Mouse (Mus musculus): Measurements from ENCODE around the gene Ddx41. TPM values are rescaled to one million over a fixed set of nuclear protein-coding genes. Genes with fewer than 3 reads are reported as not detected.

The Ddx41 gene
- polyA plus RNA-seq, 1 experiment from 2014 or later, result 24.2 TPM

- peak; percentile 38; the same call in 1 of the 2 replicates for ATAC-seq (ENCODE audit: low FRiP score, low TSS enrichment)
- Histone ChIP-seq H3K27me3 (ENCODE audit: control insufficient read depth, insufficient read depth, low read length) (no peaks in the 10 kb centered on the region), H3K9ac (ENCODE audit: low read length) (no peak overlapping the region), H3K36me3 (ENCODE audit: control insufficient read depth, insufficient read depth, low read length) (peaks cover 28% of the 10 kb centered on the region), H3K4me3 (ENCODE audit: low read depth, low read length) (no peak overlapping the region), H3K4me2 (replicated peaks; ENCODE audit: low read depth) (no peak overlapping the region), H3K27ac (replicated peaks) (no peak overlapping the region), H3K9me3 (ENCODE audit: control insufficient read depth, low read length) (no peaks in the 10 kb centered on the region), H3K4me1 (replicated peaks; ENCODE audit: control insufficient read depth, insufficient read depth) (no peaks in the 10 kb centered on the region)
- 80% methylated on average over 5 of the region's 5 CpGs for WGBS
- no peak for DNase-seq (ENCODE audit: low spot score)
- TF ChIP-seq CTCF (IDR thresholded peaks at IDR 0.05; ENCODE audit: low read depth), result no peak
- TF ChIP-seq EP300 (optimal IDR thresholded peaks at IDR 0.05), result no peak
These were observed 12.0 kb upstream of the Ddx41 start for GRCm38 (mm10) chr13:55548426-55548825.

GRCm38 (mm10) chr13:55547916-55548315, 11.5 kb upstream of the Ddx41 start:
- peaks cover 31% of the 10 kb centered on the region for H3K36me3 ChIP-seq (ENCODE audit: control insufficient read depth, insufficient read depth, low read length)
- H3K27ac ChIP-seq (replicated peaks), result no peak overlapping the region
- no peaks in the 10 kb centered on the region for H3K4me1 ChIP-seq (replicated peaks; ENCODE audit: control insufficient read depth, insufficient read depth)
- H3K9ac ChIP-seq (ENCODE audit: low read length), result no peak overlapping the region
- ATAC-seq (ENCODE audit: low FRiP score, low TSS enrichment), result no peak
- TF ChIP-seq CTCF (IDR thresholded peaks at IDR 0.05; ENCODE audit: low read depth) (no peak), EP300 (optimal IDR thresholded peaks at IDR 0.05) (no peak)
- H3K9me3 ChIP-seq (ENCODE audit: control insufficient read depth, low read length), result no peaks in the 10 kb centered on the region
- no peak for DNase-seq (ENCODE audit: low spot score)
- no peaks in the 10 kb centered on the region for H3K27me3 ChIP-seq (ENCODE audit: control insufficient read depth, insufficient read depth, low read length)
- no peak overlapping the region for H3K4me2 ChIP-seq (replicated peaks; ENCODE audit: low read depth)
- WGBS, result 93% methylated on average over 2 of the region's 2 CpGs
- no peak overlapping the region for H3K4me3 ChIP-seq (ENCODE audit: low read depth, low read length)

- DNase-seq (ENCODE audit: low spot score), result no peak
- TF ChIP-seq EP300 (optimal IDR thresholded peaks at IDR 0.05) (no peak), CTCF (IDR thresholded peaks at IDR 0.05; ENCODE audit: low read depth) (no peak)
- Histone ChIP-seq H3K9me3 (ENCODE audit: control insufficient read depth, low read length) (no peaks in the 10 kb centered on the region), H3K36me3 (ENCODE audit: control insufficient read depth, insufficient read depth, low read length) (peaks cover 39% of the 10 kb centered on the region), H3K4me3 (ENCODE audit: low read depth, low read length) (no peak overlapping the region), H3K27me3 (ENCODE audit: control insufficient read depth, insufficient read depth, low read length) (no peaks in the 10 kb centered on the region), H3K27ac (replicated peaks) (no peak overlapping the region), H3K9ac (ENCODE audit: low read length) (no peak overlapping the region), H3K4me2 (replicated peaks; ENCODE audit: low read depth) (no peak overlapping the region), H3K4me1 (replicated peaks; ENCODE audit: control insufficient read depth, insufficient read depth) (no peaks in the 10 kb centered on the region)
- no peak for ATAC-seq (ENCODE audit: low FRiP score, low TSS enrichment)
- 92% methylated on average over 6 of the region's 6 CpGs for WGBS
These were observed 8.3 kb upstream of the Ddx41 start for GRCm38 (mm10) chr13:55544792-55545191.

GRCm38 (mm10) chr13:55543447-55543846, 7.0 kb upstream of the Ddx41 start:
- H3K4me1 ChIP-seq (replicated peaks; ENCODE audit: control insufficient read depth, insufficient read depth), result no peaks in the 10 kb centered on the region
- no peaks in the 10 kb centered on the region for H3K27me3 ChIP-seq (ENCODE audit: control insufficient read depth, insufficient read depth, low read length)
- peaks cover 34% of the 10 kb centered on the region for H3K36me3 ChIP-seq (ENCODE audit: control insufficient read depth, insufficient read depth, low read length)
- 84% methylated on average over 8 of the region's 8 CpGs for WGBS
- DNase-seq (ENCODE audit: low spot score), result no peak
- no peak for TF ChIP-seq CTCF (IDR thresholded peaks at IDR 0.05; ENCODE audit: low read depth)
- TF ChIP-seq EP300 (optimal IDR thresholded peaks at IDR 0.05), result no peak
- H3K9me3 ChIP-seq (ENCODE audit: control insufficient read depth, low read length), result no peaks in the 10 kb centered on the region
- no peak overlapping the region for H3K4me2 ChIP-seq (replicated peaks; ENCODE audit: low read depth)
- no peak for ATAC-seq (ENCODE audit: low FRiP score, low TSS enrichment)
- H3K4me3 ChIP-seq (ENCODE audit: low read depth, low read length), result no peak overlapping the region
- H3K9ac ChIP-seq (ENCODE audit: low read length), result no peak overlapping the region
- H3K27ac ChIP-seq (replicated peaks), result no peak overlapping the region

GRCm38 (mm10) chr13:55542891-55543290, 6.4 kb upstream of the Ddx41 start:
- DNase-seq (ENCODE audit: low spot score) (no peak), ATAC-seq (ENCODE audit: low FRiP score, low TSS enrichment) (no peak)
- Histone ChIP-seq H3K4me1 (replicated peaks; ENCODE audit: control insufficient read depth, insufficient read depth) (no peaks in the 10 kb centered on the region), H3K9me3 (ENCODE audit: control insufficient read depth, low read length) (no peaks in the 10 kb centered on the region), H3K9ac (ENCODE audit: low read length) (no peak overlapping the region), H3K27me3 (ENCODE audit: control insufficient read depth, insufficient read depth, low read length) (no peaks in the 10 kb centered on the region), H3K27ac (replicated peaks) (no peak overlapping the region), H3K4me2 (replicated peaks; ENCODE audit: low read depth) (no peak overlapping the region), H3K36me3 (ENCODE audit: control insufficient read depth, insufficient read depth, low read length) (peaks cover 34% of the 10 kb centered on the region), H3K4me3 (ENCODE audit: low read depth, low read length) (no peak overlapping the region)
- WGBS, result 96% methylated on average over 4 of the region's 4 CpGs
- TF ChIP-seq EP300 (optimal IDR thresholded peaks at IDR 0.05), result no peak

- 88% methylated on average over 2 of the region's 2 CpGs for WGBS
- no peak overlapping the region for H3K9ac ChIP-seq (ENCODE audit: low read length)
- no peak overlapping the region for H3K27ac ChIP-seq (replicated peaks)
- TF ChIP-seq EP300 (optimal IDR thresholded peaks at IDR 0.05) (no peak), CTCF (IDR thresholded peaks at IDR 0.05; ENCODE audit: low read depth) (no peak)
- no peaks in the 10 kb centered on the region for H3K9me3 ChIP-seq (ENCODE audit: control insufficient read depth, low read length)
- no peaks in the 10 kb centered on the region for H3K4me1 ChIP-seq (replicated peaks; ENCODE audit: control insufficient read depth, insufficient read depth)
- H3K4me2 ChIP-seq (replicated peaks; ENCODE audit: low read depth), result no peak overlapping the region
- peaks cover 34% of the 10 kb centered on the region for H3K36me3 ChIP-seq (ENCODE audit: control insufficient read depth, insufficient read depth, low read length)
- DNase-seq (ENCODE audit: low spot score) (no peak), ATAC-seq (ENCODE audit: low FRiP score, low TSS enrichment) (no peak)
- no peak overlapping the region for H3K4me3 ChIP-seq (ENCODE audit: low read depth, low read length)
- H3K27me3 ChIP-seq (ENCODE audit: control insufficient read depth, insufficient read depth, low read length), result no peaks in the 10 kb centered on the region
These were observed 4.5 kb upstream of the Ddx41 start for GRCm38 (mm10) chr13:55540933-55541332.

Measured in stomach, postnatal 0 days (tissue).